Mouse (Mus musculus) stomach, postnatal 0 days (tissue): ENCODE measurements around the gene Khk. TPM values are rescaled to one million over a fixed set of nuclear protein-coding genes. Genes with fewer than 3 reads are reported as not detected.

Source experiments
- ATAC-seq: fragments of 200-750 bp; cut with Nextera tagmentation; 2 replicates; pipeline ENCODE4 v1.8.0; 2017; ENCODE audit not compliant: low FRiP score, low TSS enrichment
- DNase-seq: peaks from one replicate; pipeline ENCODE4 v3.0.0-alpha.2; 2016; ENCODE audit warnings: low spot score
- H3K27ac ChIP-seq: fragments of 300-500 bp; sonication (generic); replicated peaks from 2 replicates; pipeline ENCODE4 v1.5.1; 2014; ENCODE audit warnings: mild to moderate bottlenecking, control low read depth
- H3K27me3 ChIP-seq: fragments of 300-500 bp; sonication (generic); 2 replicates; pipeline ENCODE4 v1.6.1; 2014; ENCODE audit warnings: low read length; ENCODE audit not compliant: control insufficient read depth, insufficient read depth
- H3K36me3 ChIP-seq: fragments of 300-500 bp; sonication (generic); 2 replicates; pipeline ENCODE4 v1.6.1; 2014; ENCODE audit warnings: low read length, mixed read lengths; ENCODE audit not compliant: control insufficient read depth, insufficient read depth
- H3K4me1 ChIP-seq: fragments of 300-500 bp; sonication (generic); replicated peaks from 2 replicates; pipeline ENCODE4 v1.6.1; 2014; ENCODE audit warnings: antibody characterized with exemption; ENCODE audit not compliant: control insufficient read depth, insufficient read depth
- H3K4me2 ChIP-seq: fragments of 300-500 bp; sonication (generic); replicated peaks from 2 replicates; pipeline ENCODE4 v1.6.1; 2014; ENCODE audit warnings: low read depth, mild to moderate bottlenecking, control low read depth, moderate library complexity
- H3K4me3 ChIP-seq: fragments of 300-500 bp; sonication (generic); 2 replicates; pipeline ENCODE4 v1.5.1; 2014; ENCODE audit warnings: low read depth, low read length, control low read depth
- H3K9ac ChIP-seq: fragments of 300-500 bp; sonication (generic); 2 replicates; pipeline ENCODE4 v1.6.1; 2014; ENCODE audit warnings: mild to moderate bottlenecking, low read length, control low read depth, mixed read lengths
- H3K9me3 ChIP-seq: fragments of 300-500 bp; sonication (generic); 2 replicates; pipeline ENCODE4 v1.6.1; 2016; ENCODE audit warnings: low read length; ENCODE audit not compliant: control insufficient read depth
- CTCF ChIP-seq: IDR thresholded peaks from 2 replicates; pipeline ENCODE4 v1.5.1; 2016; ENCODE audit warnings: antibody characterized with exemption, low read depth, mild to moderate bottlenecking, moderate library complexity
- EP300 ChIP-seq: optimal IDR thresholded peaks from 2 replicates; pipeline ENCODE3; 2016; ENCODE audit warnings: antibody characterized with exemption
- WGBS: fragments of 180-500 bp; shearing (Covaris S2); extraction: QIAGEN DNeasy Blood & Tissue Kit; methylation state at CpG from one replicate; pipeline ENCODE4 v1.1.7; 2014; 5-methylcytosine and 5-hydroxymethylcytosine counted together
- polyA plus RNA-seq: library from polyadenylated mRNA; unstranded; fragments of >200 nt; fragmentation: Nextera tagmentation; extraction: Ambion mirVana; gene quantifications from 2 replicates; pipeline ENCODE4 v1.2.1, GENCODE M21; 2015

The Khk gene
- polyA plus RNA-seq, 1 experiment from 2014 or later: 28.4 TPM

- Histone ChIP-seq H3K36me3 (peaks cover 16% of the 10 kb centered on the region), H3K4me1 (no peaks in the 10 kb centered on the region; the same call in 1 of the 2 replicates), H3K4me2 (no peak overlapping the region), H3K4me3 (no peak overlapping the region), H3K9me3 (no peaks in the 10 kb centered on the region), H3K9ac (peak overlapping the region; percentile 27; the same call in 1 of the 2 replicates), H3K27ac (no peak overlapping the region), H3K27me3 (no peaks in the 10 kb centered on the region)
- TF ChIP-seq CTCF: no peak
- no peak for TF ChIP-seq EP300
- ATAC-seq (no peak), DNase-seq (no peak)
- 71% methylated on average over 8 of the region's 8 CpGs for WGBS
Measured at GRCm38 (mm10) chr5:30918691-30919090, 2.5 kb upstream of the Khk start.

GRCm38 (mm10) chr5:30919831-30920614, 1.2 kb upstream of the Khk start:
- no peaks in the 10 kb centered on the region for H3K9me3 ChIP-seq
- TF ChIP-seq CTCF: no peak
- TF ChIP-seq EP300: no peak
- no peak overlapping the region for H3K9ac ChIP-seq
- peaks cover 16% of the 10 kb centered on the region for H3K36me3 ChIP-seq
- no peak overlapping the region for H3K4me3 ChIP-seq
- no peak for ATAC-seq
- no peak for DNase-seq
- peak overlapping the region; percentile 35 for H3K27ac ChIP-seq
- 63% methylated on average over 11 of the region's 11 CpGs for WGBS
- H3K4me1 ChIP-seq: no peaks in the 10 kb centered on the region; the same call in 1 of the 2 replicates
- no peaks in the 10 kb centered on the region for H3K27me3 ChIP-seq
- H3K4me2 ChIP-seq: peak overlapping the region; percentile 77; the same call in 1 of the 2 replicates

GRCm38 (mm10) chr5:30920621-30921020, 610 bp upstream of the Khk start:
- peak overlapping the region; percentile 35 for H3K27ac ChIP-seq
- peak; percentile 21; the same call in 1 of the 2 replicates for ATAC-seq
- peak overlapping the region; percentile 41; the same call in 1 of the 2 replicates for H3K9ac ChIP-seq

GRCm38 (mm10) chr5:30922581-30923041, 1.4 kb downstream of the Khk start:
- DNase-seq (no peak), ATAC-seq (no peak)
- TF ChIP-seq EP300 (no peak), CTCF (no peak)
- Histone ChIP-seq H3K4me2 (peak overlapping the region; percentile 77), H3K27me3 (no peaks in the 10 kb centered on the region), H3K4me1 (no peaks in the 10 kb centered on the region), H3K36me3 (peaks cover 10% of the 10 kb centered on the region), H3K4me3 (peak overlapping the region; percentile 47; the same call in 1 of the 2 replicates), H3K27ac (no peak overlapping the region), H3K9ac (0 out of 2 replicates have a peak overlapping the region, but pooled peaks have one; percentile 9), H3K9me3 (no peaks in the 10 kb centered on the region)
- 49% methylated on average over 10 of the region's 10 CpGs for WGBS

More at GRCm38 (mm10) chr5:30920621-30921020, 610 bp upstream of the Khk start:
- no peaks in the 10 kb centered on the region for H3K9me3 ChIP-seq
- 47% methylated on average over 19 of the region's 19 CpGs for WGBS
- peaks cover 16% of the 10 kb centered on the region for H3K36me3 ChIP-seq
- no peaks in the 10 kb centered on the region for H3K4me1 ChIP-seq
- peak overlapping the region; percentile 77 for H3K4me2 ChIP-seq
- peak overlapping the region; percentile 47 for H3K4me3 ChIP-seq
- DNase-seq: peak; percentile 66
- TF ChIP-seq EP300: no peak
- TF ChIP-seq CTCF: no peak
- H3K27me3 ChIP-seq: no peaks in the 10 kb centered on the region

- no peak for ATAC-seq
Measured at GRCm38 (mm10) chr5:30923119-30923518, 1.9 kb downstream of the Khk start.

GRCm38 (mm10) chr5:30924614-30925013, 3.4 kb downstream of the Khk start:
- Histone ChIP-seq H3K9ac (no peak overlapping the region), H3K27ac (no peak overlapping the region), H3K36me3 (no peaks in the 10 kb centered on the region), H3K9me3 (no peaks in the 10 kb centered on the region), H3K4me1 (no peaks in the 10 kb centered on the region), H3K27me3 (no peaks in the 10 kb centered on the region), H3K4me2 (no peak overlapping the region), H3K4me3 (no peak overlapping the region)
- TF ChIP-seq EP300: no peak
- no peak for TF ChIP-seq CTCF
- ATAC-seq (no peak), DNase-seq (no peak)
- WGBS: 81% methylated on average over 8 of the region's 8 CpGs

More at GRCm38 (mm10) chr5:30923119-30923518, 1.9 kb downstream of the Khk start:
- H3K9ac ChIP-seq: no peak overlapping the region
- H3K27ac ChIP-seq: no peak overlapping the region
- no peaks in the 10 kb centered on the region for H3K4me1 ChIP-seq
- no peak for DNase-seq
- H3K27me3 ChIP-seq: no peaks in the 10 kb centered on the region
- H3K9me3 ChIP-seq: no peaks in the 10 kb centered on the region
- H3K4me3 ChIP-seq: no peak overlapping the region
- H3K36me3 ChIP-seq: peaks cover 5% of the 10 kb centered on the region
- TF ChIP-seq EP300 (no peak), CTCF (no peak)
- 71% methylated on average over 6 of the region's 6 CpGs for WGBS
- no peak overlapping the region for H3K4me2 ChIP-seq
